Mouse (Mus musculus) intestine, embryonic 14.5 days (tissue): ENCODE data around the gene Creb3l1. TPM values are rescaled to one million over a fixed set of nuclear protein-coding genes. Genes with fewer than 3 reads are reported as not detected.

Experiments used
- ATAC-seq: fragments of 200-750 bp; cut with Nextera tagmentation; replicated peaks from 2 replicates; pipeline ENCODE4 v1.8.0; 2017; ENCODE audit warnings: low read depth, moderate number of reproducible peaks, moderate TSS enrichment, moderate library complexity; ENCODE audit not compliant: low FRiP score, low TSS enrichment
- DNase-seq: peaks from one replicate; pipeline ENCODE4 v3.0.0-alpha.2; 2018; ENCODE audit warnings: low spot score
- H3K27ac ChIP-seq: fragments of 300-500 bp; sonication (generic); 2 replicates; pipeline ENCODE4 v1.5.1; 2014; ENCODE audit warnings: low read depth, mild to moderate bottlenecking, control low read depth
- H3K27me3 ChIP-seq: fragments of 300-500 bp; sonication (generic); replicated peaks from 2 replicates; pipeline ENCODE4 v1.6.1; 2014; ENCODE audit warnings: low read length, control low read depth; ENCODE audit not compliant: control insufficient read depth, insufficient read depth
- H3K36me3 ChIP-seq: fragments of 300-500 bp; sonication (generic); 2 replicates; pipeline ENCODE4 v1.6.1; 2014; ENCODE audit warnings: low read length, control low read depth; ENCODE audit not compliant: control insufficient read depth, insufficient read depth
- H3K4me1 ChIP-seq: fragments of 300-500 bp; sonication (generic); replicated peaks from 2 replicates; pipeline ENCODE4 v1.6.1; 2014; ENCODE audit warnings: low read length, control low read depth, mixed read lengths; ENCODE audit not compliant: control insufficient read depth, insufficient read depth
- H3K4me2 ChIP-seq: fragments of 300-500 bp; sonication (generic); 2 replicates; pipeline ENCODE4 v1.6.1; 2014; ENCODE audit warnings: low read length
- H3K4me3 ChIP-seq: fragments of 300-500 bp; sonication (generic); 2 replicates; pipeline ENCODE4 v1.5.1; 2014; ENCODE audit warnings: low read depth, low read length, control low read depth, mixed read lengths
- H3K9ac ChIP-seq: fragments of 300-500 bp; sonication (generic); 2 replicates; pipeline ENCODE4 v1.6.1; 2014; ENCODE audit warnings: mild to moderate bottlenecking, low read length
- H3K9me3 ChIP-seq: fragments of 300-500 bp; sonication (generic); 2 replicates; pipeline ENCODE4 v1.6.1; 2016; ENCODE audit warnings: low read length, control low read depth; ENCODE audit not compliant: control insufficient read depth
- WGBS: fragments of 180-500 bp; shearing (Covaris S2); extraction: QIAGEN DNeasy Blood & Tissue Kit; methylation state at CpG from one replicate; pipeline ENCODE4 v1.1.7; 2014; 5-methylcytosine and 5-hydroxymethylcytosine counted together
- polyA plus RNA-seq: library from polyadenylated mRNA; unstranded; fragments of >200 nt; fragmentation: Nextera tagmentation; extraction: Ambion mirVana; gene quantifications from 2 replicates; pipeline ENCODE4 v1.2.1, GENCODE M21; 2014

The Creb3l1 gene
- polyA plus RNA-seq, 1 experiment from 2014 or later, result 24.1 TPM

DNA sequence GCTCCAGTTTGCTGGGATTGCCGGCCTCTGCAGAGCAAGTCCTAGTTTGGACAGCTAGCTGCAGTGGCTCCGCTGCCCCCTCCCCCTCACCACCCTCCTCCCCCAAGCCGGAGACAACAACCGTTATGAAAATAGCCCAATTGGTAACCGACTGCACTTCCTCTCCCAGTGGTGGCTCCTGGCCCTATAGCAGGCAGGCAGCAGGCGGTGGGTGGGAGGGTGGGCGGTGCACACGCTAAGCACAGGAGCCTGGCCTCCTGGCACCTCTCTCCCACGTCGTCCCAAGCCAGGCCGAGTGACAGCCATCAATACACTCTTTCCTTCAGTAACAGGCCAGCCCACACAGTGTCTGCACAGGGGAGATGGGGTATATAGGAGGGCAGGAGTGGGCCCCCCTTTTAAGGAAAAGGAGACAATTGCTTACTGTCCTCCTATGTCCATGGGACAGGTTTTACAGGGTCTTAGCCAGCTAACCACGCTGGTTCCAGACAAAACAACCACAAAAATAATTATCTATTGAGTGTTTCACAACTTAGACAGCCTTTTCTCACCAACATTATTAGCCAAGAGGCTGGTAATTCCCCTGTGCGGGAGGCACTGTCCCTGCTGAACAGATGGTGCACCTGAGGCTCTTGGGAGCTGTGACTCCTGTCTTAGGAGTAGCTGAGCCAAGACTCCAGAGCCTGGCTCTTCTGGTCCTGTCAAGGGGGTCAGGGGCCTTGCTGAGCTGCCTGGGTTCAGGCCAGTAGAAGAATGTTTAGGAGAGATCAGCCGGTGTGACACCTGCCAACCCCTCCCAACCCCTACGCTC, 73.8 kb downstream of the Creb3l1 start:
- WGBS, result 17% methylated on average over 15 of the region's 15 CpGs
- ATAC-seq (peak; percentile 20; the same call in 1 of the 2 replicates), DNase-seq (no peak)
- Histone ChIP-seq H3K27ac (peak overlapping the region; percentile 59), H3K4me3 (0 out of 2 replicates have a peak overlapping the region, but pooled peaks have one; percentile 1), H3K9ac (0 out of 2 replicates have a peak overlapping the region, but pooled peaks have one; percentile 25), H3K9me3 (no peaks in the 10 kb centered on the region), H3K4me1 (peaks cover 56% of the 10 kb centered on the region), H3K27me3 (no peaks in the 10 kb centered on the region), H3K4me2 (peak overlapping the region; percentile 43), H3K36me3 (0 out of 2 replicates have a peak, but pooled peaks cover under 1% of the 10 kb centered on the region)

DNA sequence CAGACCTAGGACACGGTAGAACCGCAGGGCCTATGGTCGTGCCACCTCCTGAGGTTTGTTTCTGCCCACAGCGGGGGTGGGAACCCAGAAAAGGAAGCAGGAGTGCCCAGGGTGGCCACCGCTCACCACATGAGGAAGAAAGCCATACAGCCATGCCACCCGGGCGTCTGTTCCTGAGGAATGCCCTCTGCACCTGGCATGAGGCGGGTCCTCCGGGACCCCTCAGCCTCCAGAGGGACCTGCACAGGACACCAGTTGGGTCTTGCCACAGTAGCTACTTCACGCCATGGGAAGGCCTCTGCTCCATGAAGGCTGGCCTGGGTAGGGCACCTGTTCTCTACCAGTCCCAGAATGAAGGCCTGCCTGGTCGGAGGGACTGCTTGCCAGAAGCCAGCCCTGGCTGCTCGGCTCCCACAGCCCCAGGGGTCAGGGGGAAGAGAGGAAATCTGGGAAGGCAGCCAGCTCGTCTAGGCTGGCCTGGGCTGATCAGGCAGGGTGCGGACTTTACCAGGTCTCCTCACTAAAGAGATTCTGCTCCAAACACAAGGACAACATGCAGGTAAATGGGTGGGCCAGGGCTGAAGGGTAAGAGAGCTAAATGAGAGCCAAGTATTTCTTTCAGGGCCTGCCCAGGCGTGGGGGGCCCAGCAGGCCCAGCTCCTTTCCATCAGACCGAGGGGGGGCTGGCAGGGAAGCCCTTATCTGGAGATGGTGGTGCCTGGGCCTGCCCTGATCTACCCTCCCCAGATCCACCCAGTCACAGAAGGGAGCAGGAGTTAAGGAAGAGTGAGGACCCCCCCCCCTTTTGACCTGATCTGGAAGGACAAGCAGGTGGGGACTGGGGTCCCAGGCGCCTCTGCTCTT, 74.7 kb downstream of the Creb3l1 start:
- peaks cover 52% of the 10 kb centered on the region for H3K4me1 ChIP-seq
- peak overlapping the region; percentile 25; the same call in 1 of the 2 replicates for H3K9ac ChIP-seq
- no peaks in the 10 kb centered on the region for H3K9me3 ChIP-seq
- no peak for DNase-seq
- H3K4me2 ChIP-seq, result peak overlapping the region; percentile 43
- H3K27me3 ChIP-seq, result no peaks in the 10 kb centered on the region
- peaks cover 7% of the 10 kb centered on the region; the same call in 1 of the 2 replicates for H3K36me3 ChIP-seq
- WGBS, result 63% methylated on average over 17 of the region's 17 CpGs
- peak; percentile 20; the same call in 1 of the 2 replicates for ATAC-seq
- peak overlapping the region; percentile 59 for H3K27ac ChIP-seq
- H3K4me3 ChIP-seq, result peak overlapping the region; percentile 1; the same call in 1 of the 2 replicates

DNA sequence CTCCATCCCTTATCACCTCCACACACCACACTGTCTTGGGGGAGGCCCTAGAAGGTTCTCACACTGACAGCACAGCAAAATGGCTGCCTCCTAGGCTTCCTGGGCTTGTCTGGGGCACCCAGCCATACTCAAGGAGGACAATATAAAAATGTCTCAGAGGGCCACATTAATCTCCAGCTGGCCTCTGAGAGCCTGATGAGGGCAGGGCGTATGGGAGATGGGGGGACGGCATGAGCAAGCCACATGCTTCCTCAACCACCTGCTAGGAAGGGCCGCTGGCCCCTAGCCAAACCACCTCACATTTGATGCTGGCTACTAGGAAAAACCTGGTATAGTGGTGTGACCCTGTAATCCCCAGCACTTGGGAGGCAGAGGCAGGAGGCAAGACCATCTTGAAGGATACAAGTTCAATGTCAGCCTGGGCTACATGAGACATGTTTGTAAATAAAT, 75.5 kb downstream of the Creb3l1 start:
- no peak for ATAC-seq
- DNase-seq, result no peak
- Histone ChIP-seq H3K9ac (no peak overlapping the region), H3K4me1 (peaks cover 44% of the 10 kb centered on the region), H3K27ac (no peak overlapping the region), H3K9me3 (no peaks in the 10 kb centered on the region), H3K4me3 (no peak overlapping the region), H3K27me3 (no peaks in the 10 kb centered on the region), H3K36me3 (peaks cover 8% of the 10 kb centered on the region; the same call in 1 of the 2 replicates), H3K4me2 (no peak overlapping the region; the same call in 1 of the 2 replicates)
- 62% methylated on average over 3 of the region's 3 CpGs for WGBS

DNA sequence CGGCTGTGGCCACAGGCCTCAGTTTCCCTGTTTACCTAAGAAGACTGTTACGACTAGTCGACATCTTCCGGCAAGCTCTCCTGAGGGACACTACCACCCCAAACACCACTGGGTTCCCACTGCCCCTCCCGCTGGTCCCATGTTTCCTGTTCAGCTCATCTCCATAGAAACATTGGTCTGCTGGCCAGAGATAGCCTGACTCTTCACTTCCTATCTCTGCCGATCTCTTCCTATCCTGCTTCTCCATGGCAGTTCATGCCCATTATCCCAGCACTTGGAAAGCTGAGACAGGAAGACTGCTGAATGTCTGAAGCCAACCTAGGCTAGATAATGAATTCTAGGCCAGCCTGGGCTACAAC, 76.2 kb downstream of the Creb3l1 start:
- WGBS, result 73% methylated on average over 6 of the region's 6 CpGs
- Histone ChIP-seq H3K27me3 (no peaks in the 10 kb centered on the region), H3K4me2 (no peak overlapping the region), H3K4me3 (no peak overlapping the region), H3K9ac (no peak overlapping the region), H3K9me3 (no peaks in the 10 kb centered on the region), H3K4me1 (peaks cover 40% of the 10 kb centered on the region), H3K36me3 (peaks cover 9% of the 10 kb centered on the region; the same call in 1 of the 2 replicates), H3K27ac (no peak overlapping the region)
- DNase-seq, result no peak
- no peak for ATAC-seq

DNA sequence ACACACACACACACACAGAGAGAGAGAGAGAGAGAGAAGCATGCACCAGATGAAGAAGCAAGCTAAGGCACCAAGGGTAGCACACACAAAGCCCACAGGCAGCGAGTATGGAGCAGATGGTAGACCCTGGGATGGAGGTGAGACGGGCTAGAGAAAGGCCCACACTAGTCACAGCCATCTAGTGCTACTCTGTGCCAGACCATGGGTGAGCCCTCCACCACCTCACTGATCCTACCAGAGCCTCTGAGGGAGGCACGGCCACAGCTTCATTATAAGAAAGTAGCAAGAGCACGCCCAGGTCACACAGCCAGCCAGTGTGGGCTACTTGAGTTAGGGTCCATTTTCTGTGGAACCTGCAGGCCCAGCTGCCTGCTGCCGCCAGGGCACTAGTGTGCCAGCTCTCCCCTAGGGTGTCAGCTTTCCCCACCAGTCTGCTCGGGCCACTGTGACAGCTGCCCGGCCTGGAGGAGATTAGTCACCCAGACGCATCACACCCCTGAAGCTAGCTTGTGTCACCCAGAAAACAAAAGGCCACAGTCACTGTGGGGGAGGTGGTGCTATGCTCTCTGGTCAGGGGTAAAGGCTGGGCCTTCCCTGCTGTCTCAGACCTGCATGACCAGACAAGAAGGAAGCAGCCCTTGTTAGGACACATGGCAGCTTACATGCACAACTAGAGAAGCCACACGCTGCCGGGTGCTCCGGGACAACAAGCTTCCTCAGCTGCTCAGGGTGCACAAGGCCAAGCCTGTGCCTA, 76.7 kb downstream of the Creb3l1 start:
- Histone ChIP-seq H3K4me3 (no peak overlapping the region), H3K36me3 (peaks cover 9% of the 10 kb centered on the region; the same call in 1 of the 2 replicates), H3K4me1 (peaks cover 40% of the 10 kb centered on the region), H3K27ac (no peak overlapping the region), H3K9ac (no peak overlapping the region), H3K4me2 (no peak overlapping the region), H3K9me3 (no peaks in the 10 kb centered on the region), H3K27me3 (no peaks in the 10 kb centered on the region)
- ATAC-seq, result no peak
- DNase-seq, result no peak
- 56% methylated on average over 11 of the region's 11 CpGs for WGBS

DNA sequence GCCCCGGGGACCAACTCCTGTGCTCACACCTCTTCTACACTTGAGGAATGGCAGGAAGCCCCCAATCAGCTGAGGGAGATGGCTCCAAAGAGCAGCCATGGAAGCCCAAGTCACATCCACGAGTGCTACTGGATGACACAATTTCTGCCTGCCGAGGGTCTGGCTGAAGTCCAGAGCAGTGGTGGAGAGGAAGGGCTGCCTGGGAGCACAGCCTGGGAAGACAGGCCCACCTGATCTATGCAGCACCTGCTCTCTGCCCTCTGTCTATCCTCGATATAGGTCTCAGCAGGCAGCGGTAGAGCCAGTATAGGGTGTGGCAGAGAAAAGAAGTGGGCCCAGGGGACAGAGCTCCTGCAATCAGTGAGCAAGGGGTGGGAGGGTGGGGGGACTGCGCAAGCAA, 77.5 kb downstream of the Creb3l1 start:
- Histone ChIP-seq H3K4me2 (no peak overlapping the region), H3K4me1 (peaks cover 40% of the 10 kb centered on the region), H3K4me3 (no peak overlapping the region), H3K9me3 (no peaks in the 10 kb centered on the region), H3K36me3 (peaks cover 13% of the 10 kb centered on the region; the same call in 1 of the 2 replicates), H3K27me3 (no peaks in the 10 kb centered on the region), H3K27ac (no peak overlapping the region), H3K9ac (no peak overlapping the region)
- ATAC-seq (no peak), DNase-seq (no peak)
- 46% methylated on average over 6 of the region's 6 CpGs for WGBS

DNA sequence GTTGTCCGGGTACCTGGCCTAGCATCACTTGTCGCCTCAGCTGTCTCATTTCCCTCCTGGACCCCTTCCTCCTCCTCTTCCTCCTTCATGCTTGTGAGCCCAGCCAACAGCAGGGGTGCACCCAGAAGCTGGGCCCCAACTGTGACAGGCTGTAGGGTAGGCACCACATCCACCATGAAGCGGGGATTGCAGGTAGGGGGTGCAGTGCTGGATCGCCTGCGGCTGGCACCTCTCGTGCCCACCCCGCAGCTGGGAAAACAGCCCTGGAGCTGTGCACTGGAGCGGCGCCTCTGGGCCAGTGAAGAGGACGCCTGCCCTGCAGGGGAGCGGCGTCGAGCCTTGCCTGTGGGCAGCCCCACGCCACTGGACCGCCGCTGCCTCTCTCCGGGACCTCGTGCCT, 78.8 kb downstream of the Creb3l1 start, which contains the start of gene Gm9821:
TSS of gene Gm9821 (plus strand) at position 221 of the 400 bp plus-strand sequence.
- H3K4me3 ChIP-seq, result no peak within 1 kb of the TSS
- H3K27me3 ChIP-seq, result no peaks in the 10 kb centered on the region
- DNase-seq (no peak), ATAC-seq (no peak)
- no peak within 1 kb of the TSS for H3K27ac ChIP-seq
- peaks cover 18% of the 10 kb centered on the region for H3K36me3 ChIP-seq
- no peak within 1 kb of the TSS for H3K9ac ChIP-seq
- 0 out of 2 replicates have a peak within 1 kb of the TSS, but pooled peaks have one; percentile 7 for H3K4me2 ChIP-seq
- peaks cover 36% of the 10 kb centered on the region for H3K4me1 ChIP-seq
- WGBS, result 90% methylated on average over 18 of the region's 18 CpGs
- H3K9me3 ChIP-seq, result no peaks in the 10 kb centered on the region
